Mouse (Mus musculus) stomach, embryonic 14.5 days (tissue): ENCODE data around the gene Gbx1. TPM values are rescaled to one million over a fixed set of nuclear protein-coding genes. Genes with fewer than 3 reads are reported as not detected.

Experiments
- ATAC-seq: fragments of 200-750 bp; cut with Nextera tagmentation; 2 replicates; pipeline ENCODE4 v1.8.0; 2017; ENCODE audit warnings: low read depth, moderate TSS enrichment; ENCODE audit not compliant: insufficient number of reproducible peaks, insufficient read depth, low FRiP score
- H3K27ac ChIP-seq: fragments of 300-500 bp; sonication (generic); 2 replicates; pipeline ENCODE4 v1.5.1; 2014; ENCODE audit warnings: mild to moderate bottlenecking, low read length, moderate library complexity, mixed read lengths
- H3K27me3 ChIP-seq: fragments of 300-500 bp; sonication (generic); 2 replicates; pipeline ENCODE4 v1.6.1; 2014; ENCODE audit warnings: low read length, control low read depth, mixed read lengths; ENCODE audit not compliant: control insufficient read depth, insufficient read depth
- H3K36me3 ChIP-seq: fragments of 300-500 bp; sonication (generic); 2 replicates; pipeline ENCODE4 v1.6.1; 2014; ENCODE audit warnings: mild to moderate bottlenecking, control low read depth, low read length, moderate library complexity, mixed read lengths; ENCODE audit not compliant: control insufficient read depth, insufficient read depth
- H3K4me1 ChIP-seq: fragments of 300-500 bp; sonication (generic); 2 replicates; pipeline ENCODE4 v1.6.1; 2014; ENCODE audit warnings: low read length, control low read depth, mixed read lengths; ENCODE audit not compliant: control insufficient read depth, insufficient read depth
- H3K4me2 ChIP-seq: fragments of 300-500 bp; sonication (generic); replicated peaks from 2 replicates; pipeline ENCODE4 v1.6.1; 2014; ENCODE audit warnings: low read depth, low read length, control low read depth
- H3K4me3 ChIP-seq: fragments of 300-500 bp; sonication (generic); 2 replicates; pipeline ENCODE4 v1.5.1; 2014; ENCODE audit warnings: low read depth, low read length, control low read depth
- H3K9ac ChIP-seq: fragments of 300-500 bp; sonication (generic); replicated peaks from 2 replicates; pipeline ENCODE4 v1.6.1; 2014; ENCODE audit warnings: low read depth, mild to moderate bottlenecking, control low read depth, low read length, moderate library complexity, mixed read lengths
- H3K9me3 ChIP-seq: fragments of 300-500 bp; sonication (generic); 2 replicates; pipeline ENCODE4 v1.6.1; 2016; ENCODE audit warnings: low read depth, low read length, control low read depth; ENCODE audit not compliant: control insufficient read depth
- WGBS: fragments of 180-500 bp; shearing (Covaris S2); extraction: QIAGEN DNeasy Blood & Tissue Kit; methylation state at CpG from one replicate; pipeline ENCODE4 v1.1.7; 2014; 5-methylcytosine and 5-hydroxymethylcytosine counted together
- polyA plus RNA-seq: library from polyadenylated mRNA; unstranded; fragments of >200 nt; fragmentation: Nextera tagmentation; extraction: Ambion mirVana; gene quantifications from 2 replicates; pipeline ENCODE4 v1.2.1, GENCODE M21; 2014

The Gbx1 gene
- polyA plus RNA-seq, 1 experiment from 2014 or later, result not detected

GRCm38 (mm10) chr5:24481647-24482046 lies 45.4 kb downstream of the Gbx1 start:
- H3K27ac ChIP-seq, result no peak overlapping the region
- H3K4me2 ChIP-seq, result no peak overlapping the region
- H3K27me3 ChIP-seq, result no peaks in the 10 kb centered on the region
- peak; percentile 44; the same call in 1 of the 2 replicates for ATAC-seq
- H3K9me3 ChIP-seq, result no peaks in the 10 kb centered on the region
- peaks cover 7% of the 10 kb centered on the region for H3K4me1 ChIP-seq
- no peak overlapping the region for H3K9ac ChIP-seq
- WGBS, result 4% methylated on average over 3 of the region's 4 CpGs
- H3K36me3 ChIP-seq, result peaks cover 66% of the 10 kb centered on the region
- H3K4me3 ChIP-seq, result no peak overlapping the region

- peaks cover 38% of the 10 kb centered on the region for H3K4me1 ChIP-seq
- no peak overlapping the region for H3K9ac ChIP-seq
- no peak overlapping the region for H3K4me2 ChIP-seq
- H3K9me3 ChIP-seq, result no peaks in the 10 kb centered on the region
- H3K27me3 ChIP-seq, result no peaks in the 10 kb centered on the region
- peaks cover 52% of the 10 kb centered on the region for H3K36me3 ChIP-seq
- H3K27ac ChIP-seq, result no peak overlapping the region
- H3K4me3 ChIP-seq, result no peak overlapping the region
- ATAC-seq, result no peak
- WGBS, result 83% methylated on average over 9 of the region's 9 CpGs
Observed at GRCm38 (mm10) chr5:24477909-24478308, 49.1 kb downstream of the Gbx1 start.

DNA sequence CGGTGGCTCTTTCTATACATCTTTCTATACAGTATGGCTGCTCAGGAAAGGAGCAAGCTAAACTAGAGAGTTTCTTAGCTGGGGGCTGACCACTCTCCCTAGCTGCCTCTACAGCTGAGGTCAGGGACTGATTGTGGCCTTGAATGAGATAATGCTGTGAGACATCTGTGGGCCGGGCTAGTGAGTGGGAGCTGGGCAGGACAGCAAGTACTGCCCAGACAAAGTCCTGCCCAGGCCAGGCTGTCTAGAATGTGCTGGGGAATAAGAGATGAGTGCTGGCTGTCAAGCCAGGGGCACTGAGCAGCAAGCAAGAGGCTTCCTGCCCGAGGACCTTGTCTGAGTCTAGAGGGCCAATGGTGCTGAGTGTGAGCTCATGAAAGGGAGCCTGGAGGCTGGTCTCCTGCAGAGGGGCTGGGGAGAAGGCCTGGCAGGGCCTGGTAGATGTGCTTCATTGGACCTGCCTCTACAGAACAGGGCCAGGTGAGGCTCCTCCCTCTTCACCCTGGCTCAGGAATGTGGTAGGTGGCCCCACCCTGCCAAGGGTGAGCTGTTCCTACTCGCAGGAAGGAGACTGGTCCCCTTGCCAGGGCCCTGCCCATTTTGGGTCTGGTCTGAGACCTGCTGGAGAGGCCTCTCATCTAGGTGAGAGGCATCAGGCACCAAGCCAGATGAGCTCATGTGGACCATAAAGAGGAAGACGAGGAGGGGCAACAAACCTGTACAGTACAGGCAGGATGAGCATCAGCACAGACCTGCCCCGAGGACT lies 51.3 kb downstream of the Gbx1 start:
- peak overlapping the region; percentile 43; the same call in 1 of the 2 replicates for H3K9ac ChIP-seq
- no peaks in the 10 kb centered on the region for H3K9me3 ChIP-seq
- peak overlapping the region; percentile 84 for H3K4me2 ChIP-seq
- peak overlapping the region; percentile 50 for H3K4me3 ChIP-seq
- H3K4me1 ChIP-seq, result peaks cover 35% of the 10 kb centered on the region
- peak overlapping the region; percentile 10; the same call in 1 of the 2 replicates for H3K27ac ChIP-seq
- 57% methylated on average over 6 of the region's 6 CpGs for WGBS
- H3K36me3 ChIP-seq, result peaks cover 41% of the 10 kb centered on the region
- H3K27me3 ChIP-seq, result no peaks in the 10 kb centered on the region
- ATAC-seq, result peak; percentile 53

- 6% methylated on average over 64 of the region's 67 CpGs for WGBS
- H3K36me3 ChIP-seq, result peaks cover 33% of the 10 kb centered on the region
- peak overlapping the region; percentile 84 for H3K4me2 ChIP-seq
- H3K9me3 ChIP-seq, result no peaks in the 10 kb centered on the region
- peak overlapping the region; percentile 50 for H3K4me3 ChIP-seq
- H3K27me3 ChIP-seq, result no peaks in the 10 kb centered on the region
- H3K27ac ChIP-seq, result peak overlapping the region; percentile 44; the same call in 1 of the 2 replicates
- no peak for ATAC-seq
- H3K4me1 ChIP-seq, result peaks cover 35% of the 10 kb centered on the region
- H3K9ac ChIP-seq, result peak overlapping the region; percentile 43
Observed at GRCm38 (mm10) chr5:24474723-24475261, 52.2 kb downstream of the Gbx1 start.

- Histone ChIP-seq H3K4me1 (peaks cover 35% of the 10 kb centered on the region), H3K9me3 (no peaks in the 10 kb centered on the region), H3K36me3 (peaks cover 26% of the 10 kb centered on the region), H3K4me2 (peak overlapping the region; percentile 84), H3K27ac (peak overlapping the region; percentile 44; the same call in 1 of the 2 replicates), H3K4me3 (peak overlapping the region; percentile 50), H3K27me3 (no peaks in the 10 kb centered on the region), H3K9ac (peak overlapping the region; percentile 43)
- ATAC-seq, result peak; percentile 34; the same call in 1 of the 2 replicates
- whole genome bisulfite sequencing, result 3% methylated on average over 71 of the region's 77 CpGs
Observed at GRCm38 (mm10) chr5:24474025-24474722, 52.8 kb downstream of the Gbx1 start.

DNA sequence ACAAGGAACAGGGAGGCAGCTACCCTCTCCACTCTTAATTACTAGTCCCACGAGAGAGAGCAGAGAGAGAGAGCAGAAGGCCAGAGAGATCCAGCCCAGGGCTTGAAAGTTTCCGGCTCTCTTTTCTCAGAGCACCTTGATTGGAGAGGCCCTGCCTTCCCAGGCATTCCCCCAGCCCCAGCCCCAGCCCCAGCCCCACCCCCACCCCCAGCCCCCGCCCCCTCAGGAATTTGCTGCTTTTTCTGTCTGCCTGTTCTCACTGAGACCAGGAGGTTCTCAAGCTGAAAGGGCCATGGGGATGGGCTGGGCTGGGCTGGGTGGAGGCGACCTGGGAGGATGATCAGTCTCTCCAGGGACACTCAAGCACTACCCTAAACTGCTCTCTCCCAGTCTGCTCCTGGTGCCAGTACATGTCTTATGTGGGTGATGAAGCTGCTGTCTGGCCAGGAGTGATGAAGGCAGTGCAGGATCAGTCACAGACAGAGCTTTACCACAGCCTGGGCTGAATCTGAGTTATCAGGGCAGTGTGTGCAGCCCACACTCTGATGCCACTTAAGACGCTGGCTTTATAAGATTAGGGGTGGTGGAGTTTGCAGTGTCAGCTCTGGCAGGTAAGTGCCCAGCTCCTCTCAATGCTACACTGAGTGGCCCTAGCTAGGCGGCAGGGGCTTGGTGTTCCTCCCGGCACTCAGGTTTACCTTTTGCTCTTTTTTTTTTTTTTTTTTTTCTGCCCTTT lies 54.0 kb downstream of the Gbx1 start:
- H3K27ac ChIP-seq, result peak overlapping the region; percentile 61; the same call in 1 of the 2 replicates
- 33% methylated on average over 7 of the region's 7 CpGs for WGBS
- no peaks in the 10 kb centered on the region for H3K9me3 ChIP-seq
- H3K4me1 ChIP-seq, result peaks cover 35% of the 10 kb centered on the region
- peaks cover 15% of the 10 kb centered on the region for H3K36me3 ChIP-seq
- peak; percentile 21; the same call in 1 of the 2 replicates for ATAC-seq
- H3K27me3 ChIP-seq, result no peaks in the 10 kb centered on the region
- no peak overlapping the region for H3K9ac ChIP-seq
- H3K4me3 ChIP-seq, result no peak overlapping the region
- H3K4me2 ChIP-seq, result no peak overlapping the region; the same call in 1 of the 2 replicates

DNA sequence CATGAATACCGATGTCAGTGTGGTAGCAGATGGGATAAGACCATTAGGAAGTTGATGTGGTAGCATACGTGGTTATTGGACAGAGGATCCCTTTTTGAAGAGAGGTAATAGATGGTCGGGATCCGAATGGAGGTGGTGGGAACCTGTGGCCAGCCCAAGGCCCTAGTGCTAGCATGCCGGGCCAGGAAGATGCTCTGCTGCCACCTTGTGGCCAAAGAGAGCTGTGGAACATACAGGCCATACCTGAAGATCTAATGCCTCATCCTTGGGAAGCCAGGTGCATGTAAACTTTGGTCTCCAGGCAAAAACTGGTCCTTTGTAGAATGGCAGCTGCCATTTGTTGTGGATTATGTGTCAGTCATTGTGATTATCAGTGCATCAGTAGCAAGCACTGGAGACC lies 56.4 kb downstream of the Gbx1 start:
- peaks cover 30% of the 10 kb centered on the region for H3K4me1 ChIP-seq
- 13% methylated on average over 5 of the region's 5 CpGs for WGBS
- peak; percentile 35; the same call in 1 of the 2 replicates for ATAC-seq

GRCm38 (mm10) chr5:24466762-24467161 lies 60.2 kb downstream of the Gbx1 start:
- Histone ChIP-seq H3K9ac (no peak overlapping the region), H3K27me3 (no peaks in the 10 kb centered on the region), H3K4me3 (no peak overlapping the region), H3K9me3 (no peaks in the 10 kb centered on the region), H3K36me3 (no peaks in the 10 kb centered on the region), H3K4me1 (no peaks in the 10 kb centered on the region), H3K27ac (no peak overlapping the region), H3K4me2 (no peak overlapping the region)
- no peak for ATAC-seq
- 64% methylated on average over 12 of the region's 12 CpGs for WGBS

More for the DNA sequence above, 56.4 kb downstream of the Gbx1 start:
- Histone ChIP-seq H3K4me3 (no peak overlapping the region), H3K9ac (no peak overlapping the region), H3K27me3 (no peaks in the 10 kb centered on the region), H3K4me2 (no peak overlapping the region), H3K27ac (no peak overlapping the region), H3K36me3 (peaks cover under 1% of the 10 kb centered on the region; the same call in 1 of the 2 replicates), H3K9me3 (no peaks in the 10 kb centered on the region)
